Mouse (Mus musculus): ENCODE results near the gene Vti1a. TPM values are rescaled to one million over a fixed set of nuclear protein-coding genes. Genes with fewer than 3 reads are reported as not detected.

Vti1a gene
- polyA plus RNA-seq, 1 experiment from 2014 or later = 27.8 TPM

- no peaks in the 10 kb centered on the region for H3K9me3 ChIP-seq
- H3K9ac ChIP-seq = no peak overlapping the region
- ATAC-seq (ENCODE audit: borderline replicate concordance, extremely low read depth, low FRiP score, low TSS enrichment) = no peak
- 56% methylated on average over 7 of the region's 7 CpGs for WGBS
- no peaks in the 10 kb centered on the region for H3K36me3 ChIP-seq
- peaks cover 32% of the 10 kb centered on the region; the same call in 1 of the 2 replicates for H3K27me3 ChIP-seq
- H3K27ac ChIP-seq = no peak overlapping the region
- H3K4me3 ChIP-seq = no peak overlapping the region
- peaks cover 6% of the 10 kb centered on the region for H3K4me1 ChIP-seq
- H3K4me2 ChIP-seq = no peak overlapping the region
Observed at GRCm38 (mm10) chr19:55552339-55552738, 236.2 kb downstream of the Vti1a start.

- Histone ChIP-seq H3K4me3 (no peak overlapping the region), H3K36me3 (no peaks in the 10 kb centered on the region), H3K4me1 (peaks cover 6% of the 10 kb centered on the region), H3K27ac (no peak overlapping the region), H3K9me3 (no peaks in the 10 kb centered on the region), H3K9ac (no peak overlapping the region), H3K27me3 (peaks cover 27% of the 10 kb centered on the region; the same call in 1 of the 2 replicates), H3K4me2 (no peak overlapping the region)
- WGBS = 73% methylated on average over 7 of the region's 7 CpGs
- ATAC-seq (ENCODE audit: borderline replicate concordance, extremely low read depth, low FRiP score, low TSS enrichment) = no peak
Observed at GRCm38 (mm10) chr19:55552861-55553260, 236.8 kb downstream of the Vti1a start.

- Histone ChIP-seq H3K27ac (no peak overlapping the region), H3K36me3 (no peaks in the 10 kb centered on the region), H3K4me1 (peaks cover 6% of the 10 kb centered on the region), H3K27me3 (peaks cover 15% of the 10 kb centered on the region; the same call in 1 of the 2 replicates), H3K9ac (no peak overlapping the region), H3K4me3 (no peak overlapping the region), H3K4me2 (no peak overlapping the region), H3K9me3 (no peaks in the 10 kb centered on the region)
- ATAC-seq (ENCODE audit: borderline replicate concordance, extremely low read depth, low FRiP score, low TSS enrichment) = no peak
- WGBS = 59% methylated on average over 5 of the region's 5 CpGs
Observed at GRCm38 (mm10) chr19:55554295-55554694, 238.2 kb downstream of the Vti1a start.

- Histone ChIP-seq H3K4me2 (no peak overlapping the region), H3K4me1 (peaks cover 10% of the 10 kb centered on the region), H3K4me3 (no peak overlapping the region), H3K36me3 (no peaks in the 10 kb centered on the region), H3K9ac (no peak overlapping the region), H3K27me3 (peaks cover 15% of the 10 kb centered on the region; the same call in 1 of the 2 replicates), H3K27ac (no peak overlapping the region), H3K9me3 (no peaks in the 10 kb centered on the region)
- no peak for ATAC-seq (ENCODE audit: borderline replicate concordance, extremely low read depth, low FRiP score, low TSS enrichment)
- 84% methylated on average over 9 of the region's 9 CpGs for WGBS
Observed at GRCm38 (mm10) chr19:55554703-55555102, 238.6 kb downstream of the Vti1a start.

GRCm38 (mm10) chr19:55556168-55556999, 240.3 kb downstream of the Vti1a start:
- no peaks in the 10 kb centered on the region for H3K9me3 ChIP-seq
- H3K4me3 ChIP-seq = peak overlapping the region; percentile 14
- H3K4me1 ChIP-seq = peaks cover 11% of the 10 kb centered on the region
- no peak overlapping the region for H3K27ac ChIP-seq
- no peak overlapping the region for H3K9ac ChIP-seq
- WGBS = 28% methylated on average over 21 of the region's 21 CpGs
- ATAC-seq (ENCODE audit: borderline replicate concordance, extremely low read depth, low FRiP score, low TSS enrichment) = peak; percentile 88
- no peaks in the 10 kb centered on the region for H3K36me3 ChIP-seq
- H3K27me3 ChIP-seq = peaks cover 15% of the 10 kb centered on the region; the same call in 1 of the 2 replicates
- H3K4me2 ChIP-seq = peak overlapping the region; percentile 42

- H3K9ac ChIP-seq = no peak overlapping the region
- WGBS = 52% methylated on average over 12 of the region's 12 CpGs
- H3K4me1 ChIP-seq = peaks cover 16% of the 10 kb centered on the region
- no peaks in the 10 kb centered on the region for H3K36me3 ChIP-seq
- ATAC-seq (ENCODE audit: borderline replicate concordance, extremely low read depth, low FRiP score, low TSS enrichment) = no peak
- no peaks in the 10 kb centered on the region for H3K27me3 ChIP-seq
- no peak overlapping the region for H3K27ac ChIP-seq
- no peak overlapping the region for H3K4me2 ChIP-seq
- H3K9me3 ChIP-seq = no peaks in the 10 kb centered on the region
- H3K4me3 ChIP-seq = no peak overlapping the region
Observed at GRCm38 (mm10) chr19:55559331-55559730, 243.2 kb downstream of the Vti1a start.

GRCm38 (mm10) chr19:55560088-55560682, 244.1 kb downstream of the Vti1a start:
- no peaks in the 10 kb centered on the region for H3K36me3 ChIP-seq
- no peak overlapping the region for H3K4me3 ChIP-seq
- 69% methylated on average over 11 of the region's 11 CpGs for WGBS
- no peak for ATAC-seq (ENCODE audit: borderline replicate concordance, extremely low read depth, low FRiP score, low TSS enrichment)
- H3K9ac ChIP-seq = no peak overlapping the region
- no peak overlapping the region for H3K4me2 ChIP-seq
- no peak overlapping the region for H3K27ac ChIP-seq
- no peaks in the 10 kb centered on the region for H3K9me3 ChIP-seq
- no peaks in the 10 kb centered on the region for H3K27me3 ChIP-seq
- H3K4me1 ChIP-seq = peaks cover 16% of the 10 kb centered on the region

GRCm38 (mm10) chr19:55561469-55561868, 245.4 kb downstream of the Vti1a start:
- peaks cover 11% of the 10 kb centered on the region for H3K4me1 ChIP-seq
- ATAC-seq (ENCODE audit: borderline replicate concordance, extremely low read depth, low FRiP score, low TSS enrichment) = no peak
- WGBS = 92% methylated on average over 10 of the region's 10 CpGs

GRCm38 (mm10) chr19:55562487-55563147, 246.5 kb downstream of the Vti1a start:
- Histone ChIP-seq H3K27me3 (no peaks in the 10 kb centered on the region), H3K9ac (no peak overlapping the region), H3K4me2 (no peak overlapping the region), H3K27ac (no peak overlapping the region), H3K9me3 (no peaks in the 10 kb centered on the region), H3K36me3 (no peaks in the 10 kb centered on the region), H3K4me3 (no peak overlapping the region), H3K4me1 (peaks cover 10% of the 10 kb centered on the region; the same call in 1 of the 2 replicates)
- 81% methylated on average over 14 of the region's 14 CpGs for WGBS
- ATAC-seq (ENCODE audit: borderline replicate concordance, extremely low read depth, low FRiP score, low TSS enrichment) = no peak

More at GRCm38 (mm10) chr19:55561469-55561868, 245.4 kb downstream of the Vti1a start:
- H3K27ac ChIP-seq = no peak overlapping the region
- no peak overlapping the region for H3K9ac ChIP-seq
- no peaks in the 10 kb centered on the region for H3K36me3 ChIP-seq
- H3K27me3 ChIP-seq = no peaks in the 10 kb centered on the region
- H3K4me3 ChIP-seq = no peak overlapping the region
- H3K9me3 ChIP-seq = no peaks in the 10 kb centered on the region
- H3K4me2 ChIP-seq = no peak overlapping the region

- Histone ChIP-seq H3K9me3 (no peaks in the 10 kb centered on the region), H3K27me3 (no peaks in the 10 kb centered on the region), H3K36me3 (no peaks in the 10 kb centered on the region), H3K4me3 (no peak overlapping the region), H3K27ac (no peak overlapping the region), H3K4me2 (no peak overlapping the region), H3K4me1 (peaks cover 10% of the 10 kb centered on the region; the same call in 1 of the 2 replicates), H3K9ac (no peak overlapping the region)
- 51% methylated on average over 15 of the region's 15 CpGs for whole genome bisulfite sequencing
- ATAC-seq (ENCODE audit: borderline replicate concordance, extremely low read depth, low FRiP score, low TSS enrichment) = peak; percentile 64; the same call in 1 of the 2 replicates
Observed at GRCm38 (mm10) chr19:55563148-55563651, 247.1 kb downstream of the Vti1a start.

GRCm38 (mm10) chr19:55564104-55564938, 248.2 kb downstream of the Vti1a start:
- Histone ChIP-seq H3K27me3 (no peaks in the 10 kb centered on the region), H3K36me3 (no peaks in the 10 kb centered on the region), H3K4me3 (no peak overlapping the region), H3K4me1 (peaks cover 10% of the 10 kb centered on the region; the same call in 1 of the 2 replicates), H3K9me3 (no peaks in the 10 kb centered on the region), H3K4me2 (no peak overlapping the region), H3K9ac (no peak overlapping the region), H3K27ac (no peak overlapping the region)
- WGBS = 85% methylated on average over 13 of the region's 13 CpGs
- no peak for ATAC-seq (ENCODE audit: borderline replicate concordance, extremely low read depth, low FRiP score, low TSS enrichment)
